Mouse (Mus musculus) spleen, postnatal 4 days (tissue): ENCODE measurements around the gene Naa50.

Source experiments
- DNase-seq, 2 experiments: peaks; one replicate each; pipeline ENCODE4 v3.0.0; 2022; ENCODE audit warnings: low spot score in 2 of 2

The Naa50 gene

DNA sequence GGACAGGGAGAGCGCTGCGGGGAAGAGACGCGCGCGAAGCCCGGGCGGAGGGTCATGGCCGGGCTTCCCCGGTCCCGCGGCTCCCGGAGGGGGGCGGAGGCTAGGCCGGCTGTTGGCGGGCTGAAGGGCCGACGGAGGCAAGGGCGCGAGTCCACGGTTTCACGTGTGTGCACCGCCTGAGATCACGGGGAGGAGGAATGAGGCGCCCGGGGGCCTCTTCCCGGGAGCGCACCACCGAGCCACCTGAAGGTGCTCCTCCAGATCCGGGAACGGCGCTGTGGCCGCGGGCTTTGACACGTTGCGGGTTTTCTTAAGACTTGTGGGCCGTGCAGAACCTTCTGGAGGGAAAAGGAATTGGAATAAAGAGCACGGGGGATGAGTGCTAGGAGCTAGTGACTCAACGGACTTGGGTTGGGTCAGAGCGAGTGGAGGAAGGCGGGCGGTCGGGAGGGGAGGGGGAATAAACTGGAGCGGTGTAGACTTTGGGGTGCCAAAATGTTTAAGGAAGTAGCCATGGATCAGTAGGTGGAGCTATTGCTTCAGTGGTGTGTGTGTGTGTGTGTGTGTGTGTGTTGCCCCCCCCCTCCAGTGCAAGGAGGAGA is 657 bp downstream of the Naa50 start:
- peak; percentile 68 to 84 for DNase-seq

GRCm38 (mm10) chr16:44141483-44141882 is 1.9 kb downstream of the Naa50 start:
- no peak for DNase-seq

DNA sequence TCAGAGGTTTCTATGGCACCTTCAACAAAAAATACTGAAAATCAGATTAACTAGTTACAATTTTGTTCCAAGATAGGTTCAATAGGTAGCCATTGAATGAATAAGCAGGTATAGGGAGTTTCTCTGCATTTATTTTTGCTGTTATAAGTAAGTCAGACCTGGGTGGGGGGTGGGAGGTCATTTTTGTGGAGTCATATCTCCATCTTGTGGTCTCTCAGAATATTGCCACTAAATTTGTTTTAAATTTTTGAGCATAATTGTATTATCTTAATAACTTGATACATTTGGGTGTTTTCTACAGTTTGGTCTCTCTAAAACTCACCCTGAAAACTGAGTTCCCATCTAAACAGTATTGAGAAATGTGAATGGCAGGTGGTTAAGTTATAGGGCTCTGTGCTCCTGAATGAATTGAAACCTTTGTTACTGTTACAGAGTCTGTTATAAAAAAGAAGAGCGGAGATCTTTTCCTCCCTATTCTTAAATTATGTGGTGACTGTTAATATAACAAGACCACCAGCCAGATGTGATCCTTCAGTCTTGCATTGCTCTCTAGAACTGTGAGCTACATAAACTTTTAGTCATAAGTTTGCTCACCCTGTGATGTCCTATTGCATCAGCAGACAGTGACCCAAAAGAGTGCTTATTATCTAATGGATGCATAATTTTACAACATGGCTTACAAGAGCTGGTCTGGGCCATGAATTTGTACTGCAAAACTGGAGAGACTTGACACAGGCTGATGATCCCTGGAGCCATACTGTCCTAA is 9.6 kb downstream of the Naa50 start:
- DNase-seq = no peak

GRCm38 (mm10) chr16:44154497-44155057 is 14.9 kb downstream of the Naa50 start:
- no peak for DNase-seq

DNA sequence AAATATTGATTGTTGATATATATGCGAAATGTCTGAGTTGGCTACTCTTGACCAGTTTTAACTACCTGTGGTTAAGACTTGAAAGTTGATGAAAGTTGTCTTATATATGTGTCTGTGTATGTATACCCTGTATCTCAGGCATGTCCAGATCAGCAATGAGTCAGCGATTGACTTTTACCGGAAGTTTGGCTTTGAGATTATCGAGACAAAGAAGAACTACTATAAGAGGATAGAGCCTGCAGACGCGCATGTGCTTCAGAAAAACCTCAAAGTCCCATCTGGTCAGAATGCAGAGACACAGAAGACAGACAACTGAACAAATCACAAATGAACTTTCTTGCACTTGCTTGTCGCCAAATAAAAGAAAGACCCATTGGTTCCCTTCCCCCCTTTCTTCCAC is 19.7 kb downstream of the Naa50 start:
- no peak for DNase-seq

DNA sequence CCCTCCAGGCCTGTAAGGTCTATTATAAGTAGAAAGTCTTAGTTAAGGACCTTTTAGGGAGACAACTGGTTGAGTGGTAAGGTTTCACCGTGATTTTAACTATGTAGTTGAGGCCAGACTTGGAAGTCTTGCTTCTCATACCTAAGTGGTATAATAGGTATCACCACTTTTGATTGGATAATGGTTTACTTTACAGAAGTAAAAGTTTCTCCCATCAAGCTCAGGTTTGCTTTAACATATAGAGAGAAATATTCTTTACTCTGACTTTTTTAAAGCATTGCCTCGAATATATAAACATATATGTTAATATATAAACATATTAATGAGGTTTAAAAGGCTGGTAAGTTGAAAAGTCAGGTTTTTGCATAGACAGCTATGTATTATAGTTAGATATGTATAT is 24.2 kb downstream of the Naa50 start:
- no peak for DNase-seq

GRCm38 (mm10) chr16:44165182-44165581 is 25.6 kb downstream of the Naa50 start:
- DNase-seq = no peak

GRCm38 (mm10) chr16:44168990-44169389 is 29.4 kb downstream of the Naa50 start:
- DNase-seq = no peak

- DNase-seq = peak; percentile 98
Measured at GRCm38 (mm10) chr16:44172297-44173154, 32.9 kb downstream of the Naa50 start.

GRCm38 (mm10) chr16:44173155-44173941 is 33.7 kb downstream of the Naa50 start, which contains the start of gene Usf3:
TSS of gene Usf3 (plus strand) at chr16:44173246.
- DNase-seq = peak; percentile 61 to 83

DNA sequence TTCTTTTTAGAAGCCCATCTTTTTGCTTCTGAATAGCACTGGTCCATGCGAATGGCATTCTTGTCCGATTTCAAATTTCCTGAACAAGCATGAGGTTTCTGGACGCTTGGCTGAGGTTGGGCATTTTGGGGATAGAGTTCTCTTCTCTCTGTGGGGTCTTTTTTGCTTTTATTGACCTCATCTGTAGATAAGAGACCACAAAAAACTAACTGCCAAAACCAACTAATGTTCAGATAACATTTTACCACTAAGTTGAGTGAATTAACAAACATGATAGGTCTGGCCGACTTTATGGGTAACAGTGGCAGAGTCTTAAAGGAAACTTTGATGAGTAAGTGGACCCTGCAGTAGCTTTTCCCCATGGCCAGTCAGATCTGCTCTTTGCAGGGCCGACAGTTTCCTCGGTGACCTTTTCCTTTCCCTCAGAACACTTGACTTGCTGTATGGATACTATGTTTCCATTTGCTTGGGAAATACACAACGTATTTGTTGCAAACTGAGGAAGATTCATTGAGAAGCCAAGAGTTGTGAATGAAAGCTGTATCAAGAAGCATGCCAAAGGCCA is 34.4 kb downstream of the Naa50 start:
- DNase-seq = no peak

DNA sequence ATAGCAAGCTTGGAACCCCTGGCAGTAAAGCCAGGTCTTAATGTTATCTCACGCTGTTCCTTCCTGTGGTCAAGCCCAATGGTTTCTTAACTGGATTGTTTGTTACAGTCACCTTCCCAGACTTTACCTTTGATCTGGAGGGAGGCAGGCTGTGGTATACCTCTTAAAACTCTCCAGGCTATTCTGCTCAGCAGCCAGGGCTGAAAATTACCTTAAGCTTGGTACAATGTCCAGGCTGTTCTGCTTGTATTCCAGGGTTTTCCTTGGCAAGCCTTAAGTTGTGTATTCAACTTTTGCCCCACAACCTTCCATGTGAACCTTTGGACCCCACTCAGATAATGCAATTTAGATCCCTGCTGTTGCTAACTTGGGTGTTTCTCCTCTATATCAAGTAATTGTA is 35.4 kb downstream of the Naa50 start:
- DNase-seq = no peak

DNA sequence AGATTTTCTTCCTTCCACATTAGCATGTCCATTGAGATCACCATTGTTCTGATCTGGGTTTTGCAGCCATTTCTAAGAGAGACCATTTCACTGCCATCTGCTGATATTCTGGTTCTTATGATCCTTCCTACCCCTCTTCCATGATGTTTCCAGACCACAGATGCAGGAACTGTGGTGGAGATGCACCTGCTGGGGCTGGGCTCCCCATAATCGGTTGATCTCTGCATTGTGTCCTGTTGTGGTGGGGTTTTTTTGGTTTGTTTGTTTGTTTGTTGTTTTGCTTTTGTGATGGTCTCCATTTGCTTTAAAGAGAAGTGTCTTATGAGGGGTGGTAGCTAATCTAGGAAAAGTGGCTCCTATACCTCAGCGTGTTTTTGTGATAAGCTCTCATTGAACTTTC is 36.9 kb downstream of the Naa50 start:
- DNase-seq = no peak

DNA sequence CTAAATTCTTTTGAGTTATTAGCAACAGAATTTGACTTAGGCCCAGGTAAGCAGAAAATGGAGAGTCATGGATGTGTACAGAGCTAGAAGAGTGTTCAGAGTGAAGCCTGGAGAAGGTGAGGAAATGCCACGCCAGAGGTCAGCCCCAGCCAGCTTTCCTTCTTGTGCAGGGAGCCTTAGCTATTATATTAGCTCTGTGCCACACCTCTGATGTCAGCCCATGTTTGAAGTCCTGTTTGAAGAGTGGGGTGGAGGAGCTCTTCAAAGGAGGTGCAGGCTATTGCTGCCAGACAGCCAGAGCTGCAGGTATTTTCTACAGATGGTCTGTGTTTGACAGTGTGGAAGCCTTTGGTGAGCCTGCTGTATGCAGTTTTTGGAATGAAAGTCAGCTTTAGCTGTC is 38.9 kb downstream of the Naa50 start:
- DNase-seq = no peak

DNA sequence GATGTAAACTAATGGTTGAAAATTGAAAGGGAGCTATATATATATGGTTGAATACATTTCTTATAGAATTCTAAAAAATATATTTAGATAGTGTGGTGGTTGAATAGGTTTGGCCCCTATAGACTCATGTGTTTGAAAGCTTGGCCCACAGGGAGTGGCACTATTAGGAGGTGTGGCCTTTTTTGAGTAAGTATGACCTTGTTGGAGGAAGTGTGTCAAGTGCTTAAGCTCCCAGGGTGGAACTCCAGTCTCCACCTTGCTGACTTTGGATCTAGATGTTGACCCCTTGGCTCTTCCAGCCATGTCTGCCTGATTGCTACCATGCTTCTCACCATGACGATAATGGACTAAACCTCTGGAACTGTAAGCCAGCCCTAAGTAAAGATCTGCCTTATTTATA is 43.0 kb downstream of the Naa50 start:
- no peak for DNase-seq

DNA sequence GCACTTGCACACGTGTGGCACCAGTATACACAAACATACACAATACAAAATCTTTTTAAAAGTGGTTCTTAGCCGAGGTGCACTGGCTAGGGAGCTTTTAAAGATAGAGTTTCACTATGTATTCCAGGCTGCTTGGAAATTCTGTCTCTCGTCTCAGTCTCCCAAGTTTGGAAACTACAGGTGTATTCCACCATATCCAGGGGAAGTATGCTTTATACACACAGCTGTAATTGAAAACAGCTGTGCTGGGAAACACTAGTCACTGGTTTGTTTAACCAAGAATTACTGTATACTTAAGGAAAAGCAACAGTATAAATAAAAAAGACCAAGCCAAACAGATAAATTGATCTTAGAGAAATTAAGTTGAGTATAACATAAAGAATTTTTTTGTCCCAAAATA is 45.1 kb downstream of the Naa50 start:
- no peak for DNase-seq

DNA sequence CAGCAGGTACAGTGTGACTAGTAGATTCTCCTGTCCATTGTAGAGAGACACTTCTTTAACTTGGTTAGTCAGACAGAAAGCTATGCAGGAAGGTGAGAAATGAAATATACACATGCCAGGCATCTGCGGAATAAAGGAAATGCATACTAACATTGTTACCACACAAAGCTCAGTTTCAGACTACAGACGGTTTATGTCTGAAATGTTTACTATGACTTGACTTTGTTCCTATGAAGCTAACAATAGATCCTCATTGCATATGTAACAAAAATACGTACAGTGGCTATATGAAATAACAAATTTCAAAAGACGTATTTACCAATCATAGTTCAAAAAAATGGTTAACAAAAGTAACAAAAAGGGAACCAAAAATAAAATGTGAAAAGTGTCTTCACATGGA is 47.5 kb downstream of the Naa50 start:
- DNase-seq = no peak

GRCm38 (mm10) chr16:44188766-44189165 is 49.1 kb downstream of the Naa50 start:
- DNase-seq = no peak

DNA sequence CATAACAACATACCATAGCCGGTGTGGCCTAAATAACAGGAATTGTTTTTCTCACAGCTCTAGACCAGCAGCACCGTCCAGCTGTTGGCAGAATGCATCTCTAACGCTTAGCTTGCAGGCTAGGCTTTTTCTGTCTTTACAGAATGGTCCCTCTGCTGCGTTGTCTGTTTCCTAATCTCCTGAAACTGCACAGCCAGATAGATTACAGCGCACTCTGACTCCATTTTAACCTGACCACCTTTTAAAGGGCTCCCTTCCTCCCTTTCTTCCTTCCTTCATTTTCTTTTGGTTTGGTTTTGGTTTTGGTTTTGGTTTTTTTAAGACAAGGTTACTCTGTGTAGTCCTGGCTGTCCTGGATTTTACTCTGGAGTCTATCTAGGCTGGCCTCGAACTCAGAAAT is 50.4 kb downstream of the Naa50 start:
- DNase-seq = no peak

DNA sequence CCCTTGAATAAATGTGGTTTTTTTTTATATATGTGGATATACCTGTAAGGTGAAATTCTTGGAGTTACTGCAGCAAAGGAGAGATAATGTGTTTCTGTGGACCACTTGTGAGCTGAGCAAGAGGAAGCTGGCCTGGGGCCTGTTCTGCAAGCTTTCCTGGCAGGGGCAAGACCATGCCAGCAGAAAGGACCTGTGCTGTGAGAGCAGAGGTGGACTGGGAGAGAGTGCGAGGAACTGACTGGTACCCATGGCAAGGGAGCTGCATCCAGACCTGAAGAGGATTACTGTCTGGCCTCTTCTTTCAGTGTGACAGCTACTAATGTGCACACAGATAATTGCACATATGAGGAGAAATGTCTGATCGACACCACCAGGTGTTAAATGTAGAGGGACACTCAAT is 51.3 kb downstream of the Naa50 start:
- no peak for DNase-seq

GRCm38 (mm10) chr16:44199066-44199703 is 59.6 kb downstream of the Naa50 start:
- DNase-seq = peak in 1 of 2 experiments; percentile 30
